In genomic region chr1:46425137-46425925, GRCm38 (mm10) we compare ENCODE assay signal across 8 mouse cellular contexts. TPM values are rescaled to one million over a fixed set of nuclear protein-coding genes. Genes with fewer than 3 reads are reported as not detected.
A peak's percentile ranks its signal among the peaks of the same experiment; 100 is the strongest.
DNase-seq lines count a peak whose midpoint lies in the region; ATAC-seq lines count a peak whose summit lies in the region.

Gene Dnah7c (plus strand): TSS chr1:46425592.

- H3K4me3 ChIP-seq in hindbrain, embryonic 12.5 days, result peak within 1 kb of the TSS; percentile 50
- H3K4me3 ChIP-seq in liver, embryonic 15.5 days (replicated peaks), result 0 out of 2 replicates have a peak within 1 kb of the TSS, but pooled peaks have one; percentile 10

- no peak within 1 kb of the TSS for H3K27ac ChIP-seq in hindbrain, embryonic 12.5 days
- no peak within 1 kb of the TSS for H3K27ac ChIP-seq in liver, embryonic 15.5 days (replicated peaks)

- H3K36me3 ChIP-seq in hindbrain, embryonic 12.5 days, result no peaks in the 10 kb centered on the region
- H3K36me3 ChIP-seq in liver, embryonic 15.5 days (replicated peaks), result no peaks in the 10 kb centered on the region

- peak within 1 kb of the TSS; percentile 65 for H3K9ac ChIP-seq in hindbrain, embryonic 12.5 days
- H3K9ac ChIP-seq in liver, embryonic 15.5 days, result no peak within 1 kb of the TSS

- 11% methylated on average over 30 of the region's 30 CpGs for WGBS in hindbrain, embryonic 12.5 days
- 11% methylated on average over 30 of the region's 30 CpGs for WGBS in liver, embryonic 15.5 days (ENCODE audit: insufficient replicate concordance)

- peak; percentile 16 to 18 for DNase-seq in layer of hippocampus, adult 8-10 months (ENCODE audit: low spot score in 2 of 2)
- no peak for DNase-seq in layer of hippocampus, adult 9-11 months
- DNase-seq in embryo, embryonic 11 days, result peak; percentile 76
- DNase-seq in right cerebral cortex, postnatal 10 days (ENCODE audit: low spot score in 2 of 2), result peak; percentile 43 to 56
- DNase-seq in urinary bladder, adult 18-20 months (ENCODE audit: low spot score in 2 of 2), result no peak

- ATAC-seq in hindbrain, embryonic 12.5 days (ENCODE audit: low FRiP score), result peak; percentile 86
- no peak for ATAC-seq in liver, embryonic 15.5 days (ENCODE audit: insufficient read depth)
- no peak for ATAC-seq in erythroblast, adult 5-6 weeks (replicated peaks; ENCODE audit: low FRiP score, poor library complexity, severe bottlenecking)

- H3K4me2 ChIP-seq in hindbrain, embryonic 12.5 days (replicated peaks), result peak within 1 kb of the TSS; percentile 92
- H3K4me2 ChIP-seq in liver, embryonic 15.5 days, result peak within 1 kb of the TSS; percentile 50

- H3K9me3 ChIP-seq in hindbrain, embryonic 12.5 days (replicated peaks), result no peaks in the 10 kb centered on the region
- H3K9me3 ChIP-seq in liver, embryonic 15.5 days (replicated peaks), result 0 out of 2 replicates have a peak, but pooled peaks cover 2% of the 10 kb centered on the region

- H3K27me3 ChIP-seq in hindbrain, embryonic 12.5 days, result no peaks in the 10 kb centered on the region
- H3K27me3 ChIP-seq in liver, embryonic 15.5 days, result no peaks in the 10 kb centered on the region

- peaks cover 5% of the 10 kb centered on the region; the same call in 1 of the 2 replicates for H3K4me1 ChIP-seq in hindbrain, embryonic 12.5 days
- 0 out of 2 replicates have a peak, but pooled peaks cover 4% of the 10 kb centered on the region for H3K4me1 ChIP-seq in liver, embryonic 15.5 days (replicated peaks)

RNA-seq across cellular contexts. Expression of gene Dnah7c, which starts in this region (rescaled TPM):
- total RNA-seq in layer of hippocampus, adult 8-10 months (2022), result under 1 TPM; 0.33 to 0.94 (median 0.39) TPM
- polyA plus RNA-seq in hindbrain, embryonic 12.5 days (2016; fragmentation: Nextera tagmentation; extraction: Ambion mirVana), result 0.10 and 0.19 TPM in 2 replicates
- not detected in 2 replicates for polyA plus RNA-seq in liver, embryonic 15.5 days (2015; fragmentation: Nextera tagmentation; extraction: Ambion mirVana)
- total RNA-seq in erythroblast, adult 5-6 weeks (2015; ENCODE audit: low replicate concordance), result 0.19 TPM in 1 of 2 replicates, not detected in the other
- total RNA-seq in erythroblast, adult 5-6 weeks (2017; ENCODE audit: low replicate concordance), result not detected in 2 replicates

Comparison
In these comparisons a context has a peak if more than half of its experiments do, and no peak if none do; other contexts are left out.
1. Peak in DNase-seq in layer of hippocampus, adult 8-10 months; RNA of the gene not detected or under 1 TPM.
2. Peak in ATAC-seq, H3K4me3 ChIP-seq, H3K9ac ChIP-seq and H3K4me2 ChIP-seq in hindbrain, embryonic 12.5 days; RNA of the gene not detected or under 1 TPM.
3. DNase-seq: peak in embryo, embryonic 11 days (single experiment) and right cerebral cortex, postnatal 10 days (2 of 2); none in layer of hippocampus, adult 9-11 months (single experiment) and urinary bladder, adult 18-20 months (0 of 2).